Mouse (Mus musculus): ENCODE measurements around the gene Grpr. TPM values are rescaled to one million over a fixed set of nuclear protein-coding genes. Genes with fewer than 3 reads are reported as not detected.

Gene Grpr
- total and polyA plus RNA-seq, 3 experiments: 0.05 TPM; not detected in 2

DNA sequence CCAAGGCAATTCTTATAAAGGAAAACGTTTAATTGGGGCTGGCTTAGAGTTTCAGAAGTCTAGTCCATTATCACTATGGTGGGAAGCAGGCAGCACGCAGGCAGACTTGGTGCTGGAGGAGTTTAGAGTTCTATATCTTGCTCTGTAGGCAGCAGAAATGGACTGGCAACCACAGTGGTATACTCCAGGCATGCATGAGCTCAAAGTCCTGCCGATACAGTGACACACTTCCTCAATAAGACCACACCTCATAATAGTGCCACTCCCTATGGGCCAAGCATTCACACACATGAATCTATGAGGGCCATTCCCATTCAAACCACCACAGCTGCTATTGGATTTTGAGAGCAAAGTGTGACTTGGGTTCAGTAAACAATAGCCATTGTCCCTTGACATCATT, 47.4 kb downstream of the Grpr start:
- Histone ChIP-seq H3K4me1 (ENCODE audit: insufficient read depth, low read depth, low read length) (no peaks in the 10 kb centered on the region), H3K4me3 (ENCODE audit: low read depth, low read length) (no peak overlapping the region), H3K9me3 (replicated peaks) (no peaks in the 10 kb centered on the region), H3K36me3 (replicated peaks) (no peaks in the 10 kb centered on the region), H3K27me3 (ENCODE audit: insufficient read depth, low read length) (no peaks in the 10 kb centered on the region)
- TF ChIP-seq GATA1 (IDR thresholded peaks at IDR 0.05; ENCODE audit: borderline replicate concordance, low read length) (no peak), POLR2AphosphoS5 (IDR thresholded peaks at IDR 0.05; ENCODE audit: insufficient replicate concordance, low read depth, low read length) (no peak), TAL1 (conservative IDR thresholded peaks at IDR 0.05; ENCODE audit: low read depth, low read length) (no peak), CTCF (IDR thresholded peaks at IDR 0.05; ENCODE audit: low read depth, low read length) (no peak), GATA2 (IDR thresholded peaks at IDR 0.05; ENCODE audit: borderline replicate concordance, low read depth, low read length) (no peak)
- ATAC-seq (ENCODE audit: extremely low read depth, insufficient number of reproducible peaks, low FRiP score, poor library complexity, severe bottlenecking) (no peak), DNase-seq (ENCODE audit: low spot score) (no peak)

Other genes starting within 250 kb of the Grpr start
- not detected in 2 replicates for gene Rnf138rt1, start 211.7 kb upstream of the Grpr start, total RNA-seq (2014; fragmentation: Nextera tagmentation)
- gene Rnf138rt1, start 211.7 kb upstream of the Grpr start, total RNA-seq (2017): not detected in 2 replicates
- not detected in 2 replicates for gene Rnf138rt1, start 211.7 kb upstream of the Grpr start, polyA plus RNA-seq (2012)

Data from G1E (cell line).